Mouse (Mus musculus) urinary bladder, postnatal 10 days (tissue): ENCODE measurements around the gene Gucd1.
"Not testable (repeated sequence)": the region's sequence is repeated elsewhere in the genome, so short reads cannot be mapped to it uniquely, and the experiment has no call there.

Experiments
- DNase-seq: peaks from one replicate; pipeline ENCODE4 v3.0.0; 2022; ENCODE audit warnings: low spot score

Gene Gucd1

GRCm38 (mm10) chr10:75503692-75504091, 14.1 kb downstream of the Gucd1 start:
- DNase-seq: no peak

- DNase-seq: no peak
These were observed 16.1 kb downstream of the Gucd1 start for GRCm38 (mm10) chr10:75501641-75502040.

- no peak for DNase-seq
These were observed 17.4 kb downstream of the Gucd1 start for GRCm38 (mm10) chr10:75500345-75500744.

GRCm38 (mm10) chr10:75499791-75500190, 18.0 kb downstream of the Gucd1 start:
- DNase-seq: no peak

- not testable (repeated sequence) for DNase-seq
These were observed 18.6 kb downstream of the Gucd1 start for GRCm38 (mm10) chr10:75499214-75499613.

GRCm38 (mm10) chr10:75495921-75496320, 21.9 kb downstream of the Gucd1 start:
- no peak for DNase-seq

- DNase-seq: no peak
These were observed 22.5 kb downstream of the Gucd1 start for GRCm38 (mm10) chr10:75495304-75495703.

- DNase-seq: no peak
These were observed 25.9 kb downstream of the Gucd1 start for GRCm38 (mm10) chr10:75491936-75492262.

GRCm38 (mm10) chr10:75491234-75491935, 26.4 kb downstream of the Gucd1 start:
- DNase-seq: no peak

GRCm38 (mm10) chr10:75490731-75491130, 27.0 kb downstream of the Gucd1 start:
- no peak for DNase-seq

- no peak for DNase-seq
These were observed 28.2 kb downstream of the Gucd1 start for GRCm38 (mm10) chr10:75489522-75489921.

- DNase-seq: no peak
These were observed 30.6 kb downstream of the Gucd1 start for GRCm38 (mm10) chr10:75487131-75487530.

- peak; percentile 43 for DNase-seq
These were observed 31.4 kb downstream of the Gucd1 start for GRCm38 (mm10) chr10:75486086-75486979.

GRCm38 (mm10) chr10:75484767-75485166, 33.0 kb downstream of the Gucd1 start:
- no peak for DNase-seq

- DNase-seq: no peak
These were observed 33.7 kb downstream of the Gucd1 start for GRCm38 (mm10) chr10:75484066-75484465.

GRCm38 (mm10) chr10:75482919-75483483, 34.8 kb downstream of the Gucd1 start:
- DNase-seq: no peak

GRCm38 (mm10) chr10:75482271-75482670, 35.5 kb downstream of the Gucd1 start:
- DNase-seq: no peak

GRCm38 (mm10) chr10:75481703-75482102, 36.1 kb downstream of the Gucd1 start:
- DNase-seq: no peak

- DNase-seq: no peak
These were observed 37.8 kb downstream of the Gucd1 start for GRCm38 (mm10) chr10:75479955-75480354.

GRCm38 (mm10) chr10:75477034-75477433, 40.7 kb downstream of the Gucd1 start:
- DNase-seq: no peak

GRCm38 (mm10) chr10:75475139-75475850, 42.5 kb downstream of the Gucd1 start:
- not testable (repeated sequence) for DNase-seq

GRCm38 (mm10) chr10:75474571-75474970, 43.2 kb downstream of the Gucd1 start:
- DNase-seq: no peak
